Mouse (Mus musculus) cerebellum, postnatal 14 days (tissue): ENCODE measurements around the gene Tsen34.

Experiments
- DNase-seq, 2 experiments: peaks; one replicate each; pipeline ENCODE4 v3.0.0; 2021; ENCODE audit warnings: mixed read lengths in 2 of 2

The Tsen34 gene

DNA sequence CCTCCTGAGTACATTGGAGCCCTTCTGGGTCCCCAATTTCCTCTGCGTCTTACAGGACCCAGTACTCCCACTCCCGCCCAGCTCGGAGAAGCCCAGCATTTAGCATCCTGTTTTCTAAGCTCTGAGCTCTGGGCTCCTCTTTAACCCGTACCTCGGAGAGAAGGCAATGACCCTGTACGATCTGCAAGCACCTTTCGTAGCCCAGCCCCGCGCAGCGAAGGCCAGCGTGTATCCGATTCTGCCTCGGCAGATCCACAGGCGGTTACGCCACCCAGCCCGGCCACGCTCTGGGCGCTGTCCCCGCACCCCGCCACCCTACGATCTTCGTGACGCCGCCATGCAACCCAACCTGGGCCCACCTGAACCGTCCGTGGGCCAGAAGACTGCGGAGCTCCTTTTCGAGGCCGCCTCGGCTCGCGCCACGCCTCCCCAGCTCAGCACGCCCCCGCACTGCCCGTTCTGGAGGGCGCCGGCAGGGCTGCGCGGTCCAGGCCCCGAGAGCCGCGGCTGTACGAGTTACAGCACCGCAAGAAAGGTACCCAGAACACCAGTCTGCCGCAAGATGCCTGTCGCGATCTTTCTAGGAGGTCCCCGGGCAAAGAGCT is at the start of gene Tsen34:
Gene Tsen34 (plus strand): TSS at position 482 of the 605 bp plus-strand sequence.
- DNase-seq = no peak

DNA sequence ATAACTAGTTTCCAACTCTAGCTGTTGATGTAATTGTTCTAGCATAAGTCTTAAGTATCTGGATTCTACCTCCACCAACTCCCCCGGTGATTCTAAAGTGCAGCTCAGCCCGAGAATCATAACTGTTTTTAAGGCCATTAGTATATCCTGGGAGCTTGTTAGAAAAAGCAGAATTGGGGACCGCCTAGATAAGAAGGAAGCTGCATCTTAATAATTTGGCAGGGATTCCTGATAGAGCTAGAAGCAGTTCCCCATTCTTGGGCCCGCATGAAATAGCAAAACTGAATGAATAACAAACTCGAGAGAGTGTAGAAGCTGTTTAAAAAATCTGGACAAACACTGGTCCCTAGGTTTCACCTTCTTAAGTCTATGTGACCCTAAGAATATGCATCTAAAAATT is 49.3 kb upstream of the Tsen34 start:
- DNase-seq = no peak

DNA sequence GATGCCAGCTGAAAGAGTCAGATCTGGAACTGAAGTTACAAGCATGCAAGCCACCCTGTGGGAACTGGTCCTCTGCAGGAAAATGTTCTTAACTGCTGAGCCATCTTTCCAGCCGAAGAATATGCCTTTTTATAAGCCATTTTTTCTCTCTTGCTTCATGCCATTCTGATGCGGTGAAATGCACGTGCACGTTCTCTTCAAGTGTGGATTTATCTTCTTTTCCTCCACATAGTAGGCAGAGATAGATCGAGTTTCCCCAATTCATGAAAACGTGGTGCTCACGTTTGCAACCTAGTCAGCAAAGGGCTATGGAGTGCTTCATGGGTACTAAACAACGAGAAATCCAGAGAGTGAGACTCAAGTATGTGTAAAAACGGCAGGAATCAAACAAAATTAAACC is 48.8 kb upstream of the Tsen34 start:
- DNase-seq = no peak

DNA sequence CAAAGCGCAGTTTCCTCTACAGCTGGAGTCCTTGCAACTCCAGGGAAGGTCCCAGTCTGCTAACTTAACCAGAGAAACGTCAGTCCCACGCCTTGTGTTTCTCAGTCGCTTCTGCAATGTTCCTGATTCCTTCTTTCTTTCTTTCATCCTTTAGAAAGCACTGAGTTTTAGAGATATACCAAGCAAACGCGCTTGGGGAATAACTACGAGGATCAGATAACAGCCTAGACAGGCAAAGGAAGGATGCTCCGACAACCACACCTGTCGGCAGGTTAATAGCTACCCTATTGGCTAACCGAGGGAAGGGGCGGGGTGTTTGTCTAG is 48.4 kb upstream of the Tsen34 start:
- DNase-seq = peak in 1 of 2 experiments; percentile 97

DNA sequence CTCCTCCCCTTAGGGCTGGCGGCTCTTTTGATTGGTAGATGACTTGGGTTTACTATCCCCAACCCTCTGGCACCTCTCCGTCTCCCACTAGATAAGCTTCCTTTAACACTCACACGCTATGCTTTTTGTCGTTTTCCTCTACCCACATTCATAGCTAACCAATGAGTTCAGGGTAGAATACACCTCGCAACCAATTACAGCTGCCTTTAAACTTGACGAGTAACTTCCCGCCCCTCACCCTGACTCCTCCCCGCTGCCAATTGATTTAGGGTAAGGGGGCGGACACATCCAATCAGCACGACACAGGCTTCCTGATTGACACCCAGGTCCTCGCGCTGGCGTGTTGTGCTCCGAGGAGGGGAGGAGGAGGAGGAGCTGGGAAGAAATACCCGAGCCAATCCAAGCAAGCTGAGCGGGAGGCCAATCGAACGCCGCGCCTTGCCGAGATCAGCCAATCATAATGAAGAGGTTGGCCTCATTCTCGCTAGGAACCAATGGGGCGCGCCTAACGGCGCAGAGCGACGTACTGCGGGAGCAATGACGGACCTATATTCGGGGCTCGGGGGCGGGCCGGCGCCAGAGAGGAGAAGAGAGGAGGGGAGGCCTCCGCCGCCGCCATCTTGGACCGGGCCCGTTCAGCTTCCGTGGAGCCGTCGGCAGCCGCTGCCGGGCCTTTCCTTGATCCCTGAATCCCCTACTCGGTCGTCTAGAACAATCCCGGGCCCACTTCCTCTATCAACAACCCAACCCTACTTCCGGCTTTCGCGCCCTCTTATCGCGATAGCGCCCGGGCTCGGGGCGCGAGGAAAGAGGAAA is 47.8 kb upstream of the Tsen34 start, which contains the start of gene Cnot3:
Gene Cnot3 (plus strand): TSS at position 597 of the 816 bp plus-strand sequence.
- peak; percentile 98 for DNase-seq

DNA sequence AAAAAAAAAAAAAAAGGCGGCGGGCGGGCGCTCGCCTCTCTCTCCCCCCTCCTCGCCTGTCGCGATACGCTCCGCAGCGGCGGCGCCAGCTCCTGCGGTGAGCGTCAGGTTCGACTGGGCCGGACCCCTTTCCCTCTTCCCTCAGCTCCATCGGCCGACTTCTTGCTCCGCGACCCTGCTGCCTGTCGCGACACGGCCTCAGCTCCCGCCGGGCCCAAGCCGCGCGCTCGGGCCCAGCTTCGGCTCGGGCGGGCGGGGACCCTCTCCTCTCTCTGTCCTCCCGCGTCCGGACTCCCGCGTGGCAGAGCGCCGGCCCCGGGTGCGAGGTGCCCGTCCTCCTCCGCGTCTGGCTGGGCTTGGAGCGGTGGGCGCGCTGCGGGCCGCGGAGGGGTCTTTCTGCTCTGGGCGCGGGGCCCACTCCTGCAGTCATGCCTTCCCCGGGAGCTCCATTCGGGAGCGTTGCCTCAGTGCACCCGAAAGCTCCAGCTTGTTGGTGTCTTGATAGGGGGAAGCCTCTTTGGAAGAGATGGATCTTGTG is 47.1 kb upstream of the Tsen34 start:
- DNase-seq = no peak

DNA sequence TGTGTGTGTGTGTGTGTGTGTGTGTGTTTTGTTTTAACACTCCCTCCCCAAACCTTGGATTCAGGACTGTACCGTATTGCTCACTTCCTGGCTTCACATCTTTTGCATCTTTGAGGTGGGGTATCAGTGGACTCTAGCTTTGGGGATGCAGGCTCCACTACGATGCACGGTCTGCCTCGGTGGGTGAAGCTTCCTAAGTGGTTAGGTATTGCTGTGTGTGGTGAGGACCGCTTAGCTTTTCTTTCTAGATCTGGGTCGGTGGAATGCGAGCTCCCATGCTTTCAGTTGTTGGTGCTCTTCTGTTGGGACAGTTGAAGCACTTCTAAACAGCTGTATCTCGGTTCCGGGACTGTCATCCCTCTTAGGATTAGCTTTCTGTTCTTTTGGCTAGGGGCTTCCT is 46.5 kb upstream of the Tsen34 start:
- no peak for DNase-seq

DNA sequence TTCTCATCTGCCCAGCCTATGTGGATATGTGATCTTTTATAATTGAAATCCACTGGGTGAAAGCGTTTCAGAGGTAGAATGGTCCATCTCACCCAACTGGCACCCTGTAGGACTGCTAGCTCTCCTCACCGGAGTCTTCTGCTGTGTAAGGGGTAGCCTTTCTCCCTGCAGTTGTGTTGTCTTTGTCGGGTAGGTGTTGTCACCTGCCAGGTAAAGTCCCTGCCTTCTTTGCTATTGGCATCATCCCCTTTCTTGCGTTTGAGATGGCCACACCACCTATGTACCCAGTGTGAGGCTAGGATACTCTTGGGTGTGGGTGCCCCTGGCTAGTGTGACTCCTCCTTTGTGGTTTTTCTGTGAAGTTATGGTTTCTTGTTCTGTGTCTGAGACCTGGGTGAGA is 46.0 kb upstream of the Tsen34 start:
- DNase-seq = no peak

DNA sequence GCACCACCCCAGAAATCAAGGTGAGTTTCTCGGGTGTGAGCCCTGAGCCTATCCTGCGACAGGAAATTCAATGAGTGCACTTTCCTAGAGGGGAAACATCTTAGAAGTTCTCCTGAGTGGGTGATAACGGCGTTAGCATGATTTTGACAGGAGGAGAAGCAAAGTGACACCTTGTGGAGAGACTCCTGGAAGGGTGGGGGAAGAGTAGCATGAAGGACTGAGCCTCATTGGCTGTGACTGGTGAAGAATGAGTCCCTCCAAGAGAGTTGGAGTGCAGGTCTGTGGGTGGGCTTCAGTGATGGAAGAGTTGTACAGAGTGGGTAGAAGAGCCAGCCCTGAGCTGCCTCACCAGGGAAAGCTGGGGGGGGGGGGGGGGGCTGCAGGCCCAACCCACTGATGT is 35.7 kb upstream of the Tsen34 start:
- DNase-seq = no peak

DNA sequence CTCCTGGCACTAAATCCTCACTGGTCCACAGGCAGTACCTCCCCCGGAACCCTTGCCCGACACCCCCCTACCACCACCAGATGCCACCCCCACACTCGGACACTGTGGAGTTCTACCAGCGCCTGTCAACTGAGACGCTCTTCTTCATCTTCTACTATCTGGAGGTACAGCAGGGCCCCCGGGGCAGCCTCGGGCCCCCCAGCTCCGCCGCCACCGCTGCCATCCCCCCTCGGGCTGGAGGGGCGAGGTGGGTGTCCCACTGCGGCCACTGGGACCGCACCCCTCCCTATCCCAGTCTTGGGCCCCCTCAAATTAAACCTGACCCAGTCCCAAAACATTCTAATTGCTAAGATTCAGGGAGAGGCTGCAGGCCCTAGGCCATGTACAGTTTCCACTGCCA is 34.1 kb upstream of the Tsen34 start:
- DNase-seq = no peak

DNA sequence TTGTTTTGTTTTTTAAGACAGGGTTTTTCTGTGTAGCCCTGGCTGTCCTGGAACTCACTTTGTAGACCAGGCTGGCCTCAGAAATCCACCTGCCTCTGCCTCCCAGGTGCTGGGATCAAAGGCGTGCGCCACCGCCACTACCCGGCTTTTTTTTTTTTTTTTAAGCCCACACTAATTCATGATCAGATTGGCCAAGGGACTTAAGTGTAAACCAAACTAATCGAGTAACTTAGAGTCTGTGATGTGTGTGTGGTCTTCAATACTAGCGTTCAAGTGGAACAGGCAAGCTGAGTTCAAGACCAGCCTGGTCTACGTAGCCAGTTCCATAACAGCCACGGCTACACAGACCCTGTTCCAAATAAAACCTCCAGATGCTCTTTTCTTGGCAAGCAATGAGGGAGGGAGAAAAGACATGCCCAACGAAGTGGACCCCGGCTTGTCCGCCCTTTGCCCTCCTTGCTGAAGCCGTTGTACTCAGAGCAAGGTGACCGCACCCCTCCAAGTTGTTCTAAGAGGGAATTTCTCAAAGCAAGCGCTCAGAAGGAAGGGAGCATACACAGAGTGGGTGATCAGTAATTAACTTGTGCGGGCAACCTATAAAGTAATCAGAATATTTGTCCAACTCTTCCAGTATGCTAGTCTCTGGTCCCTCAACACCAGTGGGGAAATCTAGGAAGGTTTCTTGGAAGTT is 28.0 kb upstream of the Tsen34 start:
- no peak for DNase-seq

DNA sequence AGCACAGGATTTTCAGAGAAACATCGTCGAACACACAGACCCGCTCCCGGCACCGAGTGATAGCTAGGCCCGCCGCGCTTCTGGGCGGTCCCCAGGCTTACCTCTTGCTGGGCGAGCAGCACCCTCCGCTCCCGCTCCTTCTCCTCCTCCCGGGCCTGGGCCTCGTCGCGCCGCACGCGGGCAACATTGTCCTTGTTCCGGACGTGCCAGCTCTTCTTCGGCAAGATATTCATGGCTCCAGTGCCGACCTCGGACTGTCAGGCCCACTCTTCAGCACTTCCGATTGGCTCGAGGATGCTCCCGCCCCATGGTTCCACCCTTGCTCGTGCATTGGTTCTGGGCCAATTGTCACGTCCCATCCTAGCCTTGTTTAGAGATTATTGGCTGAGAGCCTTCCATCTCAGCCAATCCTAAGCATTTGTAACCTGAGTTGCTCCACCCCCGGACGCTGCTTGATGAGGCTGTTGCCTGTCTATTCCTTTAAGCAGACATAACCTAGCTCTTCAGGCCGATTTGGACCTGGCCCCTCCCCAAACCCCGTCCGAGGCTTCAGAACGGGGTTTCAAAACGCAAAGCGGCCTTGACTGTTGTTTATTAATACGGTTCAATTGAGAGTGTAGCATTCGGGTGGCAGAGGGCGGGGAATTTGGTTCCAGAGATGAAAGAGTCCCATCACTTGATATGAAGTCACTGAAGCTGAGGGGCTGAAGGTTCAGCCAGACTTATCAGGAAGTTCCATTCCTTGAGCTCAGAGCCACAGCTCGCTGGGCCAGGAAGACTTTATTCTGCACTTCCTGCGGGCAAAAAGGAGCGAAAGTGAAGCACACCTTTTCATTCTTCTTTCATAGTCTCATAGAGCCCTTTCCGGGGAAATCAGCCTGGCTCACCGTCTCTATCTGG is 27.2 kb upstream of the Tsen34 start, which contains the start of gene Leng1:
Gene Leng1 (minus strand): TSS at position 626 of the 900 bp plus-strand sequence.
- peak; percentile 97 to 98 for DNase-seq

DNA sequence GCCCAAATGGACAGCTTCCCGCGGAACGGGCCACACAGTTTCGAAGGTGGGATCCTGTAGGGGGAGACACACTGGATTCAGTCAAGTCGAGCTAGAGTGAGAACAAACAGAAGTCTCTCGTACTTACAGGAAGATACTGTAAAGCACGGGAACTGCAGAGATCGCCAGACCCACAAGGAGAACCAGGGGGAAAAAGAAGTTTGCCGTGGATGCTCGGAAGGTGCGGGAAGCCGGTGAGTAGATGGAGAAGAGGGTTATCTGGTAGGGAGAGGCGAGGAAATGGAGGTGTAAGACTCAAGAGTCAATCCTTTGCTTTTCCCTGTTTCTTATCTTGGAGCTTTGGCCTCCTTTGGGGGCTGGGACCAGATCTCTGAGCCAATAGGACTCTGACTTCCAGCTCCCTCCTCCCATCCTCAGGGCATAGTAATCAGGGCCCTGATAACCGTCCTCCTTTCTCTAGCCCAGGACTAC is 25.7 kb upstream of the Tsen34 start:
- no peak for DNase-seq

DNA sequence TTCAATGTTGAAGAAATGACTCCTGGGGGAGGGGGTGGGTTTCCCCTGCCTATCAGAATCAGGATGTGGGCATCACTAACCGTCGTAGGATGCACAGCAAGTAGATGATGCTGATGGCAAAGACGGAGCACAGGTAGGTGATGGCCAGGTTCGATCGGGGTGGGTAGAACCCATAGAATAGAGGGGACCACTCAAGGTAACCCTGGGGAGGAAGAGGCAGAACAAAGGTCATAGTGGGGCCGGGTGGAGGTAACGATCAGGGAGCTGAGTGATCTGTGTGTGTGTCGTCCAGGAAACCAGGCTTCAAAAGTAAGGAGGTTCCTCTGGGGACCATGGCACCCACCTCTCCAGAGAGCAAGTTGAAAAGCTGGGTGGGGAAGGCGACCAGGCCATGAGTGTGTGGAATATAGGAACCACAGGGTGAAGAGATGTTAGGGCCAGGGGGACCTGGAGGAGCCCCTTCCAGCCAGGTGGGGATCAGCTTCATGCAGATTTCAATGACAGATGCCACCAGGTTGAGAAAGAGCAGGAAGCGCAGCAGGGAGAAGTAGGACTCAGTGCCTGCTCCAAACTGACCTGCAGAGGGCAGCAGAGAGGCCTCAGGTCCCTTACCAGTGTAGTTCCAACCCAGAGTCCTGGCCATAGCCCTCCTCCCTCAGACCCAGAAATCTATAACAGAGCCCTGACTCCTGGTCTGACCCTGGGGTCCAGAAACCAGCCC is 18.0 kb upstream of the Tsen34 start:
- DNase-seq = peak; percentile 93 to 97

DNA sequence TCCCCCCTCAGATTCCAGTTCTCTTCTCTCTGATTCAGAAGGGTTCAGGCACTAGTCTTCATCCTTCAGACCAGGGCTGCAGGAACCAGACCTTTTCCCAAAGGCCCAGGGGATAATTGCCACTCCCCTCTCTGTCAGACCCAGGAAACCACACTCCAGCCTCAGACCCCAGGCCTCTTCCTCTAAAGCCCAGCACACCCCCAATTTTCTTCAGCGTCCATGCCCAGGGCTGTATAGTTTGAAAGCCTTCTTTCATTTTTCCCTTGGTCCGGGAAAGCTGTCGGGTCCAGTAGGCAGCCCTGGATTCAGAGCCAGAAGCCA is 17.5 kb upstream of the Tsen34 start:
- DNase-seq = no peak

DNA sequence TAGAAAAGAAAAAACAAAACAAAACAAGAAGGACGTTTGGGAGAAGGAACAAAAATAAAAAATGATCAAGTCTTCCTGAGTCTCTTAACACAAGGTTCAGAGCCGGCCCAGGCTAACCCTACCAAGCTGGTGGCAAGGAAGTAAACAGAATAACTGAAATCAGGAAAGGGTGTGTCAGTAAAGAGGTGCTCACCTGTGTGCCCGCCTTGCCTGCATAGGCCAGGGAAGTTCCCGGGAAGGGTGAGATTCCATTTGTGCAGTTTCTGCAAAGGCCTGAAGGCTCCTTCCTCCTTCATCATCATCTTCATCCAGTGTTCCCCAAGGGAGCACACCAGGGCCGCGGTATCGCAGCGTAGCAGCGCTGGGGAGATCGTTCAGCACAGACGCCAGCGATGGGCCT is 16.3 kb upstream of the Tsen34 start:
- no peak for DNase-seq

DNA sequence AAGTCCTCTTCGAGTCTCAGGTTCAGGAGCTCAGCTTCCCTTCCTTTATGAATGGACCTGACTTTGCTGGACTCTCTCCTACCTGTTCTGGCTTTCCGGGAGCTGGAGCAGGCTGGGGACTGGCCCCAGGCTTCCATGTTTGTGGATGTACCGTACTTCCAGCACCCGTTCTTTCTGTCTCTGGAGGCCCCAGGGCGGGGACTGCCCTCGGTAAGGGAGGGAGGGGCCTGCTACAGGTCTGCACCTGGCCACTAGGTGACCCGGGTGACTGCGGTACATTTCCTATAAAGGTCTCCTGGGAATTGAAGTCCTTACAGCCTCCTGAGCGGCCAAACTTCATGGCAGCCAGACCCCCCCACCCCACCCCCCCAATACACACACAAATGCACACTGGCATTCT is 15.3 kb upstream of the Tsen34 start, which contains the start of gene Tmc4:
Gene Tmc4 (minus strand): TSS at position 212 of the 400 bp plus-strand sequence.
- no peak for DNase-seq

DNA sequence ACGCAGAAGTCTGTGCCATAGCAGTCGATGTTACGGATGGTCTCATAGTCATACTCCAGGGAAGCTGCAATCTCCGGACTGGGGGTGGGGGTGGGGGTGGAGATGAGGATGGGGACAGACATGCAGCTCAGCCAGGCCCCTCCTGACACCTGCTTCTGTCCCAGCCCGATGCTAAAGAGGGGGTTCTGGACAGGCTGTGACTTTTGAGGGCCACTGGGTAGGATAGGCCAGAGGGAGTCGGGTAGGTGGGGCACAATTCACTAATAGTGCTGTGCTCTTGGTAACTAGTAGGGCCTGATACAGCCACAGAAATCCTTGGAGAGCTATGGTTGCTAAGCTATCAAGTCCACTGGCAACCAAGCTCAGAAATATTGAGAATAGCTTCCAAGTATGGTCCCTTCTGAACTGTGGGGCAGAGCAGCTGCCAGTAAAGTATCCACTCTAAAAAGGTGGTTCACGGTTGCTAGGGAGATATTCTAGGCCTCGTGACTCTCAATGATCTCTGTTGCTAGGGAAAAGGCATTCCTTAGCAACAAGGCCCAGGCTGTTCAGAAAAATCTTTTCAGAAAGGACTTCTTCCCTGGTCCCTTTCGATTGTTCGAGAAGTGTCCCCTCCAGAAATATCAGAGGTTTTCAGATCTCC is 8.6 kb upstream of the Tsen34 start:
- no peak for DNase-seq

DNA sequence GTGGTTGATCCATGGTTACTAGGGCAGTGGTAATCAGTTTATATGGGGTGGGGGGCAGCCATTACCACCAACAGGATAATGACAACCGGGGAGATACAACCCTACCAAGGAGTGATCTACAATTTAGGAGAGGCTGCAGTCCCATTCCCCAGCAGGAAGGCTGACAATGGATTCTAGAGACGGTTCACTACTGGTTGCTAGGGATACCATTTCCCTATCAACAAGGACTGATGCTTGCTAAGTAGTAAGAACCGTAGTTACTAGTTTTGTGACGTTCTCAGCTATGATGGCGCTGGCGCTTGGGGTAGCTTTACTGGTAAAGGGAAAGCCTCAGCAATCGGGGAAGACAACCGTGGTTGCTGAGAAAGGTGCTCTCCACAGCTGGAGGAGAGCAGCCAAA is 8.0 kb upstream of the Tsen34 start:
- no peak for DNase-seq

DNA sequence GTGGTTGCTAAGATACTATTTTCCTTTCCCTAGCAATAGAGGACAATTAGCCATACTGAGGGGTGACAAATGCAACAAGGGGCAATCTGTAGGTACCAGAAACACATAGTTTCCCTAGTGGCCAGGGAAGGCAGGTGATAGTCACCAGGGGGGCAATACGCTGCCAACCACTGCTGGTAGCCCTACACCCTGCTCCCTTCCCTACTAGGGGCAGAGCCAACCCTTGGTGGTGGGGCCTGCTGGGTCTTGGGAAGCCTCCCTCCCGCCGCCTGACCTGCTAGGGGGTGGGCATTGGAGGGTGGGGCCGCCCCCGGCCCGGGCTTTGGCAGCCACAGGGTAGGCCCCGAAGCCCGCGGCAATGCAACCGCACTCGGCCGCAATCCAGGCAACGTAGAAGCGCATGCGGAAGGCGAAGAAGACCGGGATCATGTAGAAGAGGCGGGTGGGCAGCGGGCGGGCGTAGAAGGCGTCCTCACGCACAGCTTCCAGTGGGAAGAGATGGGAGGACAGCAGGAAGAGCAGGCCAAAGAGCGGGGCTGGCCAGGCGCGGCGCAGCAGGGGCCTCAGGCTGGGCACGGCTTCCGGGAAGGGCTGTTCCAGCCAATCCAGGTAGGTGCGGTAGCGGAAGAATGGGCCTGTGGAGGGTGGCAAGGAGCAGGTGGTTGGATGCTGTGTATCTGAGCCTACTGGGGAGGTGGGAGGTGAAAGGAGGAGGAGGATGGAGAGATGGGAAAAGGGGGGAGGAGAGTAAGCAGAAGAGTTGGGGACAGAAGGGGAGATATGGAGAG is 7.1 kb upstream of the Tsen34 start:
- DNase-seq = peak; percentile 78
